Mouse (Mus musculus): ENCODE data around the gene Psg16. TPM values are rescaled to one million over a fixed set of nuclear protein-coding genes. Genes with fewer than 3 reads are reported as not detected.
A peak's percentile ranks its signal among the peaks of the same experiment; 100 is the strongest.

The Psg16 gene
- total and polyA plus RNA-seq, 3 experiments, result 0.23 to 0.67 TPM; not detected in 1

GRCm38 (mm10) chr7:17056601-17057523 lies 17.0 kb upstream of the Psg16 start:
- Histone ChIP-seq H3K27me3 (ENCODE audit: control insufficient read depth in 1 of 2, insufficient read depth in 2 of 2, low read length in 2 of 2) (no peaks in the 10 kb centered on the region), H3K9ac (ENCODE audit: control insufficient read depth, low read depth, low read length, poor library complexity, severe bottlenecking) (peak overlapping the region; percentile 92), H3K27ac (ENCODE audit: control insufficient read depth, low read depth, low read length) (peak overlapping the region; percentile 99), H3K4me1 (ENCODE audit: control insufficient read depth in 1 of 2, insufficient read depth in 2 of 2, low read length in 2 of 2) (peaks cover 8 to 32% of the 10 kb centered on the region in 2 experiments), H3K36me3 (ENCODE audit: control insufficient read depth in 1 of 2, insufficient read depth in 2 of 2, low read length in 2 of 2) (peaks cover 0 to 24% of the 10 kb centered on the region in 2 experiments; a peak in 3 of 4 replicates), H3K79me2 (ENCODE audit: control insufficient read depth, insufficient read depth, low read length, poor library complexity) (peaks cover 9% of the 10 kb centered on the region; the same call in 1 of the 2 replicates), H3K4me3 (ENCODE audit: control insufficient read depth in 1 of 2, insufficient read depth in 1 of 2, low read depth in 2 of 2, low read length in 2 of 2) (peak overlapping the region; percentile 55 to 70), H3K9me3 (replicated peaks; ENCODE audit: insufficient read depth, low read length) (no peaks in the 10 kb centered on the region)
- peak; percentile 95 for DNase-seq (ENCODE audit: low read depth, low spot score)
- TF ChIP-seq ZC3H11A (IDR thresholded peaks at IDR 0.05; ENCODE audit: low read depth, low read length) (no peak), MEF2A (IDR thresholded peaks at IDR 0.05; ENCODE audit: extremely low read depth, insufficient replicate concordance, low read depth, low read length, poor library complexity, severe bottlenecking) (no peak), MAFK (IDR thresholded peaks at IDR 0.05; ENCODE audit: borderline replicate concordance, low read depth, low read length) (peak; percentile 61; the same call in 1 of the 2 replicates), TCF12 (IDR thresholded peaks at IDR 0.05; ENCODE audit: low read depth, low read length) (peak; percentile 76), ZNF384 (IDR thresholded peaks at IDR 0.05; ENCODE audit: low read depth, low read length) (no peak), GATA1 (IDR thresholded peaks at IDR 0.05; ENCODE audit: low read depth, low read length) (peak; percentile 66), BHLHE40 (IDR thresholded peaks at IDR 0.05; ENCODE audit: borderline replicate concordance, low read depth, low read length) (peak; percentile 45; the same call in 1 of the 2 replicates), MYC (IDR thresholded peaks at IDR 0.05; ENCODE audit: low read depth, low read length) (0 out of 2 replicates have a peak, but pooled peaks have one; percentile 32), GABPA (IDR thresholded peaks at IDR 0.05; ENCODE audit: low read depth, low read length) (peak; percentile 90), MAX (IDR thresholded peaks at IDR 0.05; ENCODE audit: low read length) (0 out of 2 replicates have a peak, but pooled peaks have one; percentile 67), MAZ (IDR thresholded peaks at IDR 0.05; ENCODE audit: low read depth, low read length) (peak; percentile 95), POLR2A (IDR thresholded peaks at IDR 0.05; ENCODE audit: control insufficient read depth in 1 of 2, insufficient read depth in 1 of 2, low read depth in 1 of 2, low read length in 2 of 2, poor library complexity in 1 of 2) (peak; percentile 6 to 69; a peak in 3 of 4 replicates), UBTF (IDR thresholded peaks at IDR 0.05; ENCODE audit: borderline replicate concordance, insufficient read depth, low read depth, low read length) (no peak), RAD21 (IDR thresholded peaks at IDR 0.05; ENCODE audit: low read depth, low read length) (no peak), HCFC1 (IDR thresholded peaks at IDR 0.05; ENCODE audit: low read depth, low read length) (no peak; the same call in 1 of the 2 replicates), RCOR1 (IDR thresholded peaks at IDR 0.05; ENCODE audit: low read depth, low read length) (peak; percentile 29; the same call in 1 of the 2 replicates), CHD1 (IDR thresholded peaks at IDR 0.05; ENCODE audit: low read depth, low read length) (peak; percentile 73; the same call in 1 of the 2 replicates), USF1 (IDR thresholded peaks at IDR 0.05; ENCODE audit: low read depth, low read length) (no peak), TAL1 (IDR thresholded peaks at IDR 0.05; ENCODE audit: low read length) (peak; percentile 43; the same call in 1 of the 2 replicates), CHD2 (IDR thresholded peaks at IDR 0.05; ENCODE audit: low read length) (no peak), JUND (IDR thresholded peaks at IDR 0.05; ENCODE audit: low read depth, low read length) (no peak), TBP (IDR thresholded peaks at IDR 0.05; ENCODE audit: low read depth, low read length) (peak; percentile 87), NRF1 (IDR thresholded peaks at IDR 0.05; ENCODE audit: insufficient read depth, low read depth, low read length, poor library complexity, severe bottlenecking) (0 out of 2 replicates have a peak, but pooled peaks have one; percentile 7), ELF1 (IDR thresholded peaks at IDR 0.05; ENCODE audit: low read depth, low read length) (no peak), NELFE (IDR thresholded peaks at IDR 0.05; ENCODE audit: low read depth, low read length) (peak; percentile 70), POLR2AphosphoS2 (IDR thresholded peaks at IDR 0.05; ENCODE audit: low read length) (no peak; the same call in 1 of the 2 replicates), SIN3A (IDR thresholded peaks at IDR 0.05; ENCODE audit: low read length) (peak; percentile 93), CTCF (IDR thresholded peaks at IDR 0.05 in 2 of 3, conservative IDR thresholded peaks at IDR 0.05 in 1 of 3; ENCODE audit: control insufficient read depth in 1 of 3, insufficient read depth in 1 of 3, low read depth in 2 of 3, low read length in 3 of 3, poor library complexity in 1 of 3, severe bottlenecking in 1 of 3) (no peak), MXI1 (IDR thresholded peaks at IDR 0.05; ENCODE audit: low read depth, low read length) (peak; percentile 66), KAT2A (conservative IDR thresholded peaks at IDR 0.05; ENCODE audit: low read depth, low read length) (no peak; the same call in 1 of the 2 replicates), EP300 (IDR thresholded peaks at IDR 0.05; ENCODE audit: low read depth in 1 of 2, low read length in 2 of 2) (peak; percentile 83 to 90), POLR2AphosphoS5 (IDR thresholded peaks at IDR 0.05; ENCODE audit: borderline replicate concordance, low read depth, low read length) (no peak), ETS1 (IDR thresholded peaks at IDR 0.05; ENCODE audit: low read depth, low read length) (peak; percentile 91), E2F4 (IDR thresholded peaks at IDR 0.05; ENCODE audit: borderline replicate concordance, low read depth, low read length) (no peak)
